Mouse (Mus musculus) brain, embryonic 14.5 days (tissue): ENCODE measurements around the gene Ifnar2.

Source experiments
- CTCF ChIP-seq: fragments of 200-500 bp; IDR thresholded peaks from 2 replicates; pipeline ENCODE4 v1.5.1; 2012; ENCODE audit warnings: inconsistent platforms, mild to moderate bottlenecking, moderate library complexity, borderline replicate concordance; ENCODE audit not compliant: insufficient read depth, insufficient read length; ENCODE audit errors: extremely low read depth
- POLR2A ChIP-seq: fragments of 200-500 bp; IDR thresholded peaks from 2 replicates; pipeline ENCODE4 v1.6.1; 2012; ENCODE audit warnings: mild to moderate bottlenecking, inconsistent platforms, borderline replicate concordance; ENCODE audit not compliant: poor library complexity, insufficient read depth, insufficient read length, severe bottlenecking; ENCODE audit errors: extremely low read depth

DNA sequence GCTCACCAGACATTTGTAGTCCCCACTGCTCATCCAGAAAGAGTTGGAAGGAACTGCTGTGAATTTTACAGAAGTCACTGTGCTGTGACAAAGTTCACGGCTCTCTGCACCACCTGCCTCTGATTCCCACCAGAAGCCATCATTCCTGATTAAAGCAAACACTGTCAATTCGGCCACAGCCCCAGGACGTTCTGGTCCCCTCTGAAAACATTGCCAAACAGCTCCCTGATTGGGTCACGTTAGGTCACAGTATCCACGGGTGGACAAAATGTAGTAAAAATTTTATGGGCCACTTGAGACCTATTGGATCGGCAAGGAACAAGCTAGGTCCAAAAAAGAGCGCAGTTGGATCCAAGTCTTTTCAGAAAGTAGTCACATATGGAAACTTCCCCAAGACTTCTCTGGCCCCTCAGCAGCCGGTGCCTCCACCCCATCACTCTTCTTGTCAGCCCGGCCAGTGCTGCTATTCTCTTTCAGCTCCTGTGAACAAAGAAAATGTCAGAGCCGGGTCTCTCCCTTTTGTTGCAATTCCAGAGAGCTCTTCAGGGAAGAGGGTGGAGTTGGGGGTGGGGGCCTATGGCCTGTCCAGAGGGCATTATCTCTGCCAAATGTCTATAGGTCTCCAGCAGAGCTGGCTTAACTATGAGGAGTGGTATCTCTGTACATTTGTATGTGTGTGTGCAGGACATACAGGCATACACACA, 38.2 kb upstream of the Ifnar2 start:
- no peak for TF ChIP-seq CTCF
- TF ChIP-seq POLR2A: no peak
